Mouse (Mus musculus): Measurements from ENCODE around the gene Timp2.

GRCm38 (mm10) chr11:118259580-118259979 is 96.0 kb downstream of the Timp2 start:
- TF ChIP-seq POLR2A (IDR thresholded peaks at IDR 0.05; ENCODE audit: borderline replicate concordance, control insufficient read depth, low read depth, low read length), result no peak
- TF ChIP-seq CTCF (IDR thresholded peaks at IDR 0.05; ENCODE audit: control insufficient read depth, insufficient read depth, low read length), result no peak
